Mouse (Mus musculus) layer of hippocampus, adult 11-12 months (tissue): Measurements from ENCODE around the gene Gm815.
A peak's percentile ranks its signal among the peaks of the same experiment; 100 is the strongest.

ENCODE experiments used
- DNase-seq: peaks from one replicate; pipeline ENCODE4 v3.0.0; 2022; ENCODE audit warnings: low spot score

The Gm815 gene

DNA sequence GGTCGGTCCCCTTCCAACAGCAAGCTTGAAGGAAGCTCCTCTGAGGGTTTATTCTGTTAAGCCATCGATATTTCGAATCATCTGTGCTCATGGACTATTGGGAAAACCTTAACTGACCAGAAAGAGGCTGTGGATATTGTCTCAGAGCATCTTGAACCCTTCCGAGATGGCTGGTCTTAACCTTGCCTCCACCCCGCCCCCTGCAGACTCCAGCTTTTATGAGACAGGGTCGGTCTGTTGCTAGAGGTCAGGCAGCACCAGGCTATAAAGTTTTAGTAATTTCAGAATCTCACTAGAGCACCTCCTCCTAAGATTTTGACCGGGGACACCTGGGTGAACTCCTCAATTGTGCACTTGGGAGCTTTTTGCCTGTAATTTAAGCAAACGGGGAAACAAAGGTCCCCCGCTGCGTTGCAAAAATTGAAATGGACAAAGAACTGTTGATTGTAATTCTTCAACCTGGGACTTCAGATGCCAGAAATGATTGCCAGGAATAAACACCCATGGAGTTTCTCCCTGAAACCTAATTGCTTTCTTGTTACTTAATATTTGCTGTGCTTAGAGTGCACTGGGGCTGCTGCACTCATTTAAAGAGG, 8.4 kb upstream of the Gm815 start:
- no peak for DNase-seq

DNA sequence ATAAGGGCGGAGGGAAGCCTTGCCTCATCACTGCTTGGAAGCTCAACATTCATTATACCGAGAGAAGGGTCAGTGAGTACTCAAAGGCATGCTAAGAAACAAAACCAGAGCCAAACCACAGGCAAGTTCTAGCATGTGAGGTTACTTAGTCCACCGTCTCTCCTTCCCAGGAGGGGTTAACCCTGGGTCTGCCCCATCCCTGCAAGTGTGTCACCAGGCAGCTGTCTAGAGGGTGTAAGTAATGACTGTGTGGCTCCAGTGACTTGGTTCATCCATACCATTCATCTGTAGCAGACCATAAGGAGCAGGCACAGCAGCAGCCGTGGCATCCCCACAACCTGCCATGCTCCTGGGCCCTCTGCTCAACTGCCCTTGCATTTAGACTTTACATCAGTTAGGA, 5.8 kb upstream of the Gm815 start:
- DNase-seq, result no peak

DNA sequence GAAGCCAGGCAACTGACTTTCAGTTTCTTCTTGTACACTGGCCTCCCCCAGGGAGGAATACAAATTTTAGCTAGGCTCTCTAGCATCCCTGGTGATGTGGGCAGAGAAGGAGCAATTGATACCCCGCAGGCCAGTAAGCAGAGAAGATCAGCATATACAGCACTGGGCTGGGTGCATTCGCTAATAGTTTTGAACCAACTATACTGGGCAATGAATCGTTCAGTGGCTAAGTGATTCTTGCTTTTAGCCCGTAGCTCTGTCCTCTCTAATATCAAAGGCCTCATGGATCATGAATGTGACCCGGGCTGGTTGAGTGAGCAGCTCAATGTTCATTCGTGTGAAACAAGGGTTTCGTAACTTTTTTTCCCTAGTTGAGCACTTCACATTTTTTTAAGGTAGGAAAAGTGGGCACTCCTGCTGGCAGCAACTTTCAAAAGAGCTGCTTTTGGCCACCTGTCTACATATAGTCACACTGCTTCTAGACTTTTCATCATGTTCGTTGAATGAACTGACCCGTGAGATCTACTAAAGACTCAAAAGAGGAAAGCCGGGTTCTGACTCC, 3.7 kb upstream of the Gm815 start:
- no peak for DNase-seq

DNA sequence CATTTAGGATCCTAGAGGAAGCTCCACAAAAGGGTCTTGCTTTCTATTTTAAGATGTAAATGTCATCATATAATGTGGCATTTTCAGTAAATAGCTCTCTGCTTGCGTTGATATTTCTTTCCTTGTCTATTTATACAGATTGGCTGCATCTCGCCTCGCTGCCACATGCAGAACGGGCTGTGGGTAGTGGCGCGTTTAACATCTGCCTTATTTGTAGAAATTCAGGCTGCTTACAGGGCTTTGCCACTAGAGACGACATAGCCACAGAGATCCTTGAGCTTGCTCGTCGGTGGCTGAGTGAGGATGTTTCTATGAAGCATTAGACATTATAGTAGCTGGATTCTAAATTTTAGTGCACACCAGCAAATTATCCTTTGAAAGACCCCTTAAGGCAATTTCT, 2.5 kb downstream of the Gm815 start:
- peak; percentile 52 for DNase-seq

DNA sequence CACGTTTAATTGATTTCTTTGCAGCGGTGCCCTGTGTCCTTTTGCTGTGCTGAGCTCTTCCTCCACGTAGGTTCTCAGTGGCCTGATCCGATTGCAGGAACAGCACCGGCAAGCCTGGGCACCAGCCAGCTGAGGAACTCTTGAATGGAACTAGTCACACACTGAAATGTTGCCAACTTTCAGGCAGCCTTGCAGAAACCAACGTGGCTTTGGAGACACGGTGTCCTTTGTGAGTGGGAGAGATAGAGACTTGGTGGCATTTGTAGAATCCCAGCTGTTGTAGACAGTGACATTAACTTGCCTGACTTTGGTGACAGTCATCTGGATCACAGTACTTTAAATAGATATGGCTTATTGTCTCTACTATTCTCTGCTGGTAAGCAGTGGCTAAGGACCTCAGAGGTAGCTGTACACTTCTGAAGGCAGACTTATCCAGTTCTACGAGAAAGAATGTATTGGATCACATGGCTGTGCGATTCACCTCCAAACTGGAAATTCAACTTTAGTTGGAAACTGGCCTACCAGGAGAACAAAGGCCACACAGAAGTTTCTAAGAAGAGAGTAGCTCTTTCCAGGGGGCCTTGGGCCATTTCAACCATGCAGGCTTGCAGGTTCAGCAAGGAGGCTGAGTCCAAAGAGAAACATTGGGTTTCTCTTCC, 5.8 kb downstream of the Gm815 start:
- peak; percentile 21 for DNase-seq

DNA sequence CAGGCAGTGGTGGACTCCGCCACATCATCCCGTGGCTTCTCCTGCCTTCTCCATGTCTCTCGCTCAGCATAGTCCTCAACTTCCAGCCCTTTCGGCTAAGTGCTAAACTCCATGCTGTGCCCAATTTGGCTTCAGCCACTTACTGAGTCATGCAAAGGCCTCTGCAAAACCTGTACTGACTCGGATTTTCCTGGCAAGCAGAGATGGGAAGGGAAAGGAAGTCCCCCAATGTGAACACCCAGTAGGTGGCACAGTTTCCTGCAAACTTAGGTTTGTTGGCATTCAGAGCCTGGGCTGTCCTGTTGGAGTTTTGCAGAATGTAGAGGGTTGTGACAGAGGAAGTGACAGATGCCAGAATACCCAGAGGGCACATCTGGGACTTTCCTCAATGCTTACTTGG, 7.2 kb downstream of the Gm815 start:
- DNase-seq, result no peak

DNA sequence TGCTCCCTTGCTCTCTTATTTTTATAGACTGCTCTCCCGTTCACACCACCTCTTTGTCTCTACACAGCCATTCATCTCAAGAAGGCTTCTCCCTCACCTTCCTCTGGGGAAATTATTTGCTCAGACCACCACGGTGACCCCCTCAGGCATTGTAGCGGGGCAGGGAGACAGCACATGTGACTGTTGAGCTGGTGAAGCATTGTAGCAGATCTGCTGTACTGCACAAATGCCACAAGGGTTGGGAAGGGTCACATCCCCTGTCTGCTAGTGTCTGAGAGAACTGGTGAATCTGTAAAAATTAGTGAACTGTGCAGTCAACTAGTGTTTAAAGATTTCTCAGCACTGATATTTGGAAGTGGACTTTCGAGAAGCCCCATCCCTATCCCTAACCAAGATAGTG, 16.5 kb downstream of the Gm815 start:
- no peak for DNase-seq

DNA sequence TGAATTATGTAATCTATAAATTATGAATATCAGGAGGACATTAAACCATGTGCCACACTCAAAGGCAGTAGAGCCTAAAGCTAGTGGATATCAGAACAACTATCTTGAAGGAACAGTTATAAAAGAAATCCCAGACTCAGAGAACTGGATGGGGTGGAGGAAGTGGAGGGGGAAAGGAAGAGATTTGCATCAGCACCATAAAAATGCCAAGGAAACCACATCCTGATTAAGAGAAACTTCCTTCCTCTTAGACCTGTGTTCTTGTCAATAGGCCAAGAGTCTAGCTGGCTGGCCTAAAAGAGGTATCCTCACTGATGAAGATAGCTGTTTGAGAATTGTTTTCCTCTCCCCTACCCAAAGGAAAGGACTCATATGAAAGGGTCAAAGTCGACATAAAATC, 28.6 kb downstream of the Gm815 start:
- no peak for DNase-seq

DNA sequence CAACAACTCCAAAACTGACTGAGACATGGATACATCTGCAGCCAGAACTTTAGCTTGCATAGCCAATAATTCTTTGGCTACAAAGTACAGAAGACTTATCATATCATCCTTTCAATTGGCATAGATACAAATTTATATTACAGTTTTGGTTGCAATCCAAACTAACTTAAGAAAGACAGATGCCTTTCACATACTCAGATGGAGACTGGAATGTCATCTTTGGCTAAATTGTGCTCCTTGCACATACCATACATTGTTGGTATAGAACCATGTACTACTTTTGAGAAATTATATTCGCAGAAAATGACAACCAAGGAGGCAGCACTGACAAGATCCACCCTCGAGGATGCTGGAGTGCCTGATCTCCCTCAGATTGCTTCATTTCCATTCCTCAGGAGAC, 35.1 kb downstream of the Gm815 start:
- DNase-seq, result no peak

DNA sequence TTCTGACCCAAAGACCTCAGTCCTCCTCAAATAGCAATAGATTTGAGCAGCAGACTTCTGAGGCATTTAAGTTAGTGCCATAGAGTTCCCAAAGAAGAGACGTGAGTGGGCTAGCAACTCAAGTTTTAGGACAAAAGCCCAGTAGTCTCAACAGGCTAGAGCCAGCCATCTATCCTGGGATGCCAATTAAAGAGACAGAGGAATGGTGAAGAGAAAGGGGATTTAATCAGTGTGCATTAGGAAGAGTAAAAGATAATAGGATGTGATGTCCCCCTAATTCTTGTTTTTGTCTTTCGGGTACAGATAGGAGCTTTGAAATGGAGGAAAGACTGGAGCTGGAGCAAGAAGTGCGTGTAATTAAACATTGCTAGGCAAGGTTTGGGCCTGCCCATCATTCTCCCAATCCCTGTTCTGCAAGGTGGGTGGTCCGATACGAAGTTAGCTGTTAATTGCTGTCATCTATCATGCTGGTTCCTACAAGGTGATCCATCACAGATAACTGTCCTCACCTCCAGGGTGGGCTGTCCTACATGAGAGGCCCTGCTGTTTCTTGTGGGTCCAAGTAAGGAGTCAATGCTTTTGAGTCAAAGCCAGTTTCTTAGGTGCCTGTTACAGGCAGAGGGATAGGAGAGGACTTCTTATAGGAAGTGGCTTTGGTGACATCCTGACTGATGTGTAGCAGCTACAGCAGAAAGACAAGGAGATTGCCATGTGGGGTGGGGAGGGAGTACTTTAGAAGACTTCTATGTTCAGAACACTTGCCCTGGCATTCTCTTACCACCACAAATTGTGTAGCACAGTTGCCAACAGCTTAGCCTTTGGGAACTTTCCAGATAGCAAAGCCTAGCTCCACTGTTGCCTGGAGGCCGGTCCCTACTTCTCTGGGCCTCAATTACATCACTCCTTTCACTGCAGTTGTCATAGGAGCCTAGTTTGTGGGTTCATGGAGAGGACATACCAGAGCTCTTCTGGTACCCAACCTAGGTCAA, 44.9 kb downstream of the Gm815 start:
- DNase-seq, result peak; percentile 11

DNA sequence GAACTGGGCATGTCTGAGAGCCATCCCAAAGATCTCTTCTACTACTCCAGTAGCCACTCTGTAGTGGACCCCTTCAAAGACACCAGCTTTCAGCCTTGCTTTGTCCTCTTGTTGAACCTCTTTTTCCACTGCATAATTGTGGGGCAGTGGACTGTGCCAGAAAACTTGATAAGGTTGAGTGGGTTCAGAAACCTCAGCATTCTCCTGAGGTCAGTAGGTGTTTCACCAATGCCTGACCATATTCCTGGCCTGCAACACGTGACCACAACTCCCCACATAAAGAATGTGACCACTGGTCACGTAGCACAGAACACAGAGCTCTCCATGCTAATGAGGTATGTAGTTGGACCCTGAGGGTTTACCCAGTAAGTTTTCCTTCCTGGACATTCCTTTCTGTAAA, 48.5 kb downstream of the Gm815 start:
- DNase-seq, result no peak
